Mouse (Mus musculus): ENCODE measurements around the gene Slc44a2. TPM values are rescaled to one million over a fixed set of nuclear protein-coding genes. Genes with fewer than 3 reads are reported as not detected.
"Not testable (repeated sequence)": the region's sequence is repeated elsewhere in the genome, so short reads cannot be mapped to it uniquely, and the experiment has no call there.

Gene Slc44a2
- total RNA-seq, 2 experiments from 2014 or later: 63.4 to 65.0 TPM

DNA sequence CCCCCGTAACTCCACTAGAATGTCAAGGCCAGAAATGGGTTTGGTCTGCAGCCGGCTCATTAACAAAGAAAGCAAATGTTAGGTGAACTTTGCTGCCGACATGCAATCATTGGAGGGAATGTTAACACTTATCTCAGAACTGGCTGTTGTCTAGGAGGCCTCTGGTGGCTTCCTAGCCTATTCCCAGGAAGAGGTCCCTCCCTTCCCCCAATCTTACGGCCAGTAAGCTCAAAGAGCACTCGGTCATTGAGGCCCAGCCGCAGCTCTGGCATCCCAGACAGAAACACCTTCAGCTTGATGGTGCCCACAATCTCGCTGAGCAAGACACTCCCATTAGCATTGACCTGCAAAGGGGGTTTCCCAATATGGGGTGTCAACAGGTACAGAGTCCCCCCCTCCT, 15.4 kb upstream of the Slc44a2 start:
- no peak for DNase-seq

DNA sequence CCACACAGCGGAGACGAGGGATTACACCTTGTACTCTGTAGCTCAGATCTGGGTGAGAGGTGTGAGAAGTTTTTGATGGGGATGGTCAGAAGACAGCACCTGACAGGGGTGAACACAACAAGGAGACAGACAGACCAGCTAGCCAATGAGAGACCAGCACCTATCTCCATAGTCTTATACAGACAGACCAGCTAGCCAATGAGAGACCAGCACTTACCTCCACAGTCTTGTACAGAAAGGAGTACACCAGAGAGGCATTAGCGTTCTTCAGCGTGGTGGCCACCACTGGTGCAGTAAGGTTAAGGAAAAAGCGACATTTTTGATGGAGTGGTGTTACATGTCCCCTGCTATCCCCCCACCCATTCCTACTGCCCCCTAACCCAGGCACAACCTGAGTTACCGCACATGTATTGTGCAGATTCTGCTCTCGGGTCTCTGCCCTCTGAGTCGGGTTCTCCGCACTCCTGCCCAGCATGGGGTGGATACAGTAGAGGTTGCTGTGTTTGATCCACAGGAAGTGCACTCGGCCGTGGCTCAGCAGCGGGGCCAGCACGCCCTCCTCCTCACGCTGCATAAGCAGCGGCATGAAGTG, 11.3 kb upstream of the Slc44a2 start:
- DNase-seq: no peak

DNA sequence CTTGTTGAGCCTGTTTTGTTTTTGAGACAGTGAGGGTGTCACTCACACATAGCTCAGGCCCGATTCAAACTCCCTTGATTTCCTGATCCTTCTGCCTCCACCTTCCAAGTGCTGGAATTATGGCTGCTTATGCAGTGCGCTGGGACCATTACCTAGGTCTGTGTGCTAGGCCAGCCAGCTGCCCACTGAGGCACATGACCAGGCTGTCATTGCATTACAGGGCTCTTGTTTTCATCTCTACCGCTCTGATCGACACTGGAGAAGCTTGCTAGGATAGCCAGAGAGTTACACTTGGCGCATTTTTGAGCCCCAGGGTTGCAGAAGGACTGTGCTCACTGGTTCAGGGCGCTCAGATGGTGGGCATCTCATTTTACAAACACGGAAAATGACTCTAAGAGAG, 8.8 kb upstream of the Slc44a2 start:
- no peak for DNase-seq

DNA sequence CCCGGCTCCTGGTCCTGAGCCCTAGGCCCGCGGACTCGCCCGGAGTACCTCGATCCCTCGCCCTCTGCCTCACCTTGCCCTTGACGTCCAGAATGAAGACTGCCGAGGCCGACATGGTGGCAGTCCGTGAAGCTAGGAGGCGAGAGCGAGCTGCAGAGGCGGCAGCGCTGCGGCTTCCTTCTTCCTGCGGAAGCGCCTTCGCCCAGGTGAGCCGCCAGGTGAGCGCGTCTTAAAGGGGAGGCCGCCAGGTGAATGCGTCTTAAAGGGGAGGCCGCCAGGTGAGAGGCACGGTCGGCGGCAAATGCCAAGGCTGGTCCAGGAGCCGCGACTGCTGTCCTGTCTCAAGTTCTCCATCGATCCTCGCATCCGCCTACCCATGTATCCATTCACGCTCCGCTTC, 8.4 kb upstream of the Slc44a2 start, which contains the start of gene Ap1m2:
Gene Ap1m2 (minus strand): TSS at position 204 of the 400 bp plus-strand sequence.
- no peak for DNase-seq

DNA sequence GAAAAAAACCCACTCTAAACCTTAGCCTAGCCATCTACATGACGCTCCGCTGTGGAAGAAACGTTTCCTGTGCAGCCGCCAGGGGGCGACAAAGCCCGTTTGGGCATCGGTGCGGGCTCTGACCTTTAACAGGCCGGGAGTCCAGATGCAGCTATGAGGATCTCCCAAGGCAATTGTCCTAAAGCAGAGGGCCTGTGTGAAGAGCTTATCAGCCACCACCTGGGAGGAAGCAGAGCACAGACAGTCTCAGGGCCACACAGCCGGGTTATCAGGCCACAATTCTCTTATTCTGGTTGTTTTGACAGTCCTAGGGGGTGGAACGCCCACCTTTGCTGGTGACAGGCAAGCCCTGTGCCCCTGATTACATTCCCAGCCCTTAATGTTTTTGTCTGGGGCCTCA, 7.1 kb upstream of the Slc44a2 start:
- DNase-seq: peak; percentile 95

DNA sequence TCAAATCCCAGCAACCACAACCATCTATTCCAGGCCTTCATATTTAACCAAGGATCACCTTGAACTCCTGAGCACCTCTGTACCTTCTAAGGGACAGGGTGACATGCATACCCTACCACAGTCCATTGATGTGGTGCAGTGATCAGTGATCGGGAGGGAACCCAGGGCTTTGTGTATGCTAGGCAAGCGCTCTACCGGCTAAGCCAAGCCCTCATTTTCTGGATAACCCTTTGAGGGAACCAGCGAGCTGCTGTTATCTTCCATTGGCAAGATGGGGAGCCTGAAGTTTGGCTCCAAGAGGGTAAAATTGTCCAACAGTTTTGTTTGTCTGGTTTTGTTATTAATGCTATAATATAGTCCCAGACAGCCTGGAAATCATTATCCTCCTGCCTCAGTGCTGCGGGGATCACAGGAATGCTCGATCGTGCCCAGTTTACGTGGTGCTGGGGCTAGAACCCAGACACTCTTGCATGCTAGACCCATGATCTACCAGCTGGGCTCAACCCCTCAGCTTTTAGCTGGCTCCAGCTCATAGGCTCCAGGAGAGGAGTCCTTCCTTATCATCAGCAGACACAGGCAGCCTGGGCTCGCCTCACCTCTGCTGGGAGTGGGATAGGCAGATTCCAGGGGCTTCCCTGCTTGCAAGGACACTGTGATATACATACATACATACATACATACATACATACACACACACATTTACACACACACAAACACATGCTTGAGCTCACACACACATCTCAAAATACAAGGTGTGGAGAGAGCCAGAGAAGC, 5.9 kb upstream of the Slc44a2 start:
- DNase-seq: no peak

DNA sequence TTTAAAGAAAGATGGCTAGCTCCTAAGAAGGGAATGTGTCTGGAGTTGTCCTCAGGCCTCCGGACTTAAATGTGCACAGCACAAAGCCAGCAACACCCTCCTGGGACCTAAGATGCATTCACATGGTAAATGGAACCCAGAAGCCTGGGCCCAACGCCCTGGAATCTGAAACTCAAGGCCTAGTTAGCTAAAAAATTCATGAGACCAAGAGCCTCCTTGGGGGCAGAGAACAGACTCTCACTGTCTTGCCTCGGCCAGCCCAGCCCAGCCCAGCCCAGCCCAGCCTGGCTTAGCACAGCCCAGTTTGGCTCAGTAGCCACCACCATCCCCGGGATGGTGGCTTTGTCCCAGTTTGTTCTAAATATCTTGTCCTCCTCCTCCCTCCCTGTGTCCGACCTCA, 5.1 kb upstream of the Slc44a2 start:
- DNase-seq: peak; percentile 21

DNA sequence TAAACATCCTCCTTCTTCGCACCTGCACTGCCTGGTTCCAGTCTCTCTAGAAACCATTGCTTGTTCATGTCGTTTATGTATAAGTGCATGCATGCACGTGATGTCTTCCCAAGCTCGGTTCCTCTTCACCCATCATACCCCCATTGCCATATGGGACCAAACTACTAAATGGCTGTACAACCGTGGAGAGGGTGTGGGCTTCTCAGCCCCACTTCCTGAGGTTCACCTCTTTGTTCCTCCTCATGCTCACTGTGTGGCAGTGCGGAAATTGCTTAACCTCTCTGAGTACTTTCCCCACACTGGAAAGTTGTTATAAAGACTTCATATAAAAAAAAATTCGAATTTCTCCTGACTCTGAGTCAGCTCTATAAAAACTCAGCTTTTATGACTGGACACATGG, 3.8 kb upstream of the Slc44a2 start:
- DNase-seq: no peak

DNA sequence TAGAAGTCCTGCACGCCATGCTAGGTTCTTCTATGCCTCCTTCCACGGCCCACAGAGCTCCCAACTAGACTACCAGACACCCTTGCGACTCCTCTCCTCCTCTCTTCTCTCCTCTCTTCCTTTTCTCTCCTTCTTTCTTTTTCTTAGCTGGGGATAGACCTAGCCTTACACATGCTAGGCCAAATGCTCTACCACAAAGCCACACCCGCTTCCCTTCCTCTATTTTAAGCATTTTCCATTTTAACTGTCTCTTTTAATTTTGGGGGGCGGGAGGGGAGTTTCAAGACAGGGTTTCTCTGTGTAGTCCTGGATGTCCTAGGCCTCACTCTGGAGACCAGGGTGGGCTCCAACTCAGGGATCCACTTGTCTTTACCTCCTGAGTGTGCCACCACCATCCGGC, 1.7 kb upstream of the Slc44a2 start:
- DNase-seq: no peak

DNA sequence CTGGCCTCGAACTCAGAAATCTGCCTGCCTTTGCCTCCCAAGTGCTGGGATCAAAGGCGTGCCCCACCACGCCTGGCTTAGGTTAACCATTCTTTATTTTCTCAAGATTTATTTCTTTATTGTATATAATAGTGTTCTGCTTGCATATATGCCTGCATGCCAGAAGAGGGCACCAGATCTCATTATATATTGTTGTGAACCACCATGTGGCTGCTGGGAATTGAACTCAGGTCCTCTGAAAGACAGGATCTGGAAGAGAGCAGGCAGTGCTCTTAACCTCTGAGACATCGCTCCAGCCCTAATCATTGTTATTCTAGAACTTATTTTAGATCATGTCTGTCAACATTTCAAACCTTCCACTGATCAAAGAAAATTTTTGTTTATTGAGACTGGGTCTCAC, 995 bp upstream of the Slc44a2 start:
- DNase-seq: no peak

DNA sequence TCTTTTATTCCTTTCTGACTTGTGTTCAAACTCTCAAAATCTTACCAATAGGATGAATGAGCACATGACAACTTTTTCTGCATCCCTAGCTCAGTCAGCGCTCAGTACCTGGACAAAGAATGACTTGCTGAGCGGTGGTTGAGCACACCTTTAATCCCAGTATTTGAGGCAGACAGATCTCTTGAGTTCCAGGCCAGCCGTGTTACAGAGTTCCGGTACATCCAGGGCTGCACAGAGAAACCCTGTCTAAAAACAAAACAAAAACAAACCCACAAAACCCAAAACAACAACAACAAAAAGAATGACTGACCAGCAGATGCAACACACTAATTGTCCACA, 249 bp upstream of the Slc44a2 start:
- DNase-seq: no peak

DNA sequence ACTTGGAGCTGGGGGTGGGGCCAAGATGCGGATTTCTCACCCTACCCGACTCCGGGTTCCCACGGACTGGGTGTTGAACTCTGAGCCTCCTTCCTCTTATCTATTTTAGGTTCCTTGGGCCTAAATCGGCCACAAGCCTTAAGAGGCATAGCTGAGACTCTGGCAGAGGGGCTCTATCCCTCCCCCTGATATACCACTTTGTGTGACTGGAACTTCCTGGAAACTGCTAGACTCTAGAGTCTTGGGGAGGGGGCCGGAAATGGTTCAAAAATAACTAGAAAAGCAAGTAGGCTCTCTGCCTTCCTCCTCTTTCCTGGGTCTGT, 976 bp downstream of the Slc44a2 start:
- DNase-seq: peak; percentile 39

DNA sequence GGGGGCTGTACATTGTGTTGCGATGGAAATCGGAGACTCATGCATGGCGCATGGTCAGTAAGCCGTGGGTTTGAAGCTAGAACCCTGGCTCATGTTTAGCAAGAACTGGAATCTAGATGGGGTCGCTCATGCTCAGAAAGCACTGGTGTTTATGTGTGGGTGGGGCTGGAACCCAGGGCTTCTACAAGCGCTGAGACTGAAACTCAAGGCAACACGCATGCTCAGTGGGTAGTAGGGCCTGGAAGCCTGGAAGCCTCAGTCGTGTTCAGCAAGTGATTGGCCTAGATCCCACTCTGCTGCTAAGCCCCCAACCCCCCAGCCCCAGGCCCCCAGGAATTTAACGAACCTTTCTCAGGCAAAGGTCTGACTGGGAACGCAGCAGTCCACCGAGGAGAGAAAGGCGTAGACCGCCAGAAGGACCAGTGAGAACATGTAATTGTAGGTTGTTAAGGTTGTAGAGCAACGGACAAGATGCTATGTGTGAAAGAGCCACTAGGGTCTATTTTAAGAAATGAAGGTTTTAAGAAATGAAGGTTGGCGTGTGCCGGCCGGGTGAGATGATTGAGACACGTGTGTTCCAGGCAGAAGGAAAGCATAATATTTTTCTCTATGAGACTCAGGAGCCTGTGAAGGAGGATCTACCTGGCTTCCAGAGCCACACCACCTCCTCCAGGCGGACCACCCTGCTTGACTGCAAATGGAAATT, 1.9 kb downstream of the Slc44a2 start:
- DNase-seq: no peak

DNA sequence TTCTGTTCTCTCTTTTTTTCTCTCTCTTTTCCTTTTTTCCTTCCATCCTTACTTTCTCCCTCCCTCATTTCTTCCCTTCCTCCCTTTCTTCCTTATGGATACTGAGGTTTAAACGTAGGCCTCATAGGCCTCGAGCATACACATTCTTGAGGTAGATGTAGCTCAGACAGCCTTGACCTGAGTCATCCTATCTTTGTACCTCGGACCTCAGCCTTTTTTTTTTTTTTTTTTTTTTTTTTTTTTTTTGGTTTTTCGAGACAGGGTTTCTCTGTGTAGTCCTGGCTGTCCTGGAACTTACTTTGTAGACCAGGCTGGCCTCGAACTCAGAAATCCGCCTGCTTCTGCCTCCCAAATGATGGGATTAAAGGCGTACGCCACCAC, 2.4 kb downstream of the Slc44a2 start:
- not testable (repeated sequence) for DNase-seq

DNA sequence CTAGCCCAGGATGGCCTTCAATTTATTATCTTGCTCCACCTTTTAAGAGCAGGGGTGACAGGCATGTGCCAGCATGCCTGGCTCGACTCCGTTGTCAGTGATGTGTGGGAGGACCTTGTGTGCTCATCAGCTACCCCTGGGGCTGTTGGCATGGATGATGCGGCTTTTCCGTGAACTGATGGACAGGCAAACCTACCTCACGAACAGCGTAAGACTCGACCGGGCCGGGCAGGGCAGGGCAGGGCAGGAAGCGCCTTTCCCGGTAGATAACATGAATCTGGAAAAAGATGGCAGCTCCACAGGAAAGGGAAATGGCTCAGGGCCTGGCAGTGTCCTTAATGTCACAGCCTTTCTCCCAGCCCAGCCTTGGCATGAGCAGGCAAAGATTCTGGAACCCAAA, 3.8 kb downstream of the Slc44a2 start:
- no peak for DNase-seq

DNA sequence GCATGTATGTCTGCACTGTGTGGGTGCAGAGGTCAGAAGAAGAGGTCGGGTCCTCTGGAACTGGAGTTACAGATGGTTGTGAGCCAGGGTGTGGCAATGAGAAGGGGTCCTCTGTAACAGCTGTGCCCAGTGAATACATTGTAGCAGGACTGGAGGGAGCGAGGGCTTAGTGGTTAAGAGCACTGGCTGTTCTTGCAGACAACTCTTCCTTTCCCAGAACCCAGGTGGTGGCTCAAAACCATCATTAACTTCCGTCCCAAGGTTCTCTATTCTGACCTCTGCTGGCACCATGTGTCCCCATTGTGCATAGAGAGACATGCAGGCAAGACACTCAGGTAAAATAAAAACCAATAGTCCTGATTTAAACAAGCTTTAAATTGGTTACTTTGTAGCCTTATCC, 7.1 kb downstream of the Slc44a2 start:
- DNase-seq: no peak

DNA sequence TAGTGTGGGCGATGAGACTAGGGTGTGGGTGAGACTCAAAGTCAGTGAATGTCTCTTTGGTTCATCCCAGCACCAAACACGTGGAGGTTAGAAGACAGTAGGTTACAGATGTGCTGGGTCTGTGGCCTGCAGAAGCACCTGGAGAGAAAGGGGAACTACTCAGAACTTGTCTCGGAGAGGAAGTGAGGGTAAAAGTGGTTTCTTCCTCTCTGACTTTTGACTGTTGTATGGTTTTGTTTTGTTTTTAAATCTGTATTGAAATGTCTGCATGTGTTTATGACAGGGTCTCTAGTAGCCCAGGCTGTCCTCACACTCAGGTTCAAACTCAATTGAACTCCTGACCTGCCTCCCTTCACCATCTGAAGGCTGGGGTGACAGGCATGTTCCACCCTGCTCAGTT, 7.5 kb downstream of the Slc44a2 start:
- DNase-seq: no peak

DNA sequence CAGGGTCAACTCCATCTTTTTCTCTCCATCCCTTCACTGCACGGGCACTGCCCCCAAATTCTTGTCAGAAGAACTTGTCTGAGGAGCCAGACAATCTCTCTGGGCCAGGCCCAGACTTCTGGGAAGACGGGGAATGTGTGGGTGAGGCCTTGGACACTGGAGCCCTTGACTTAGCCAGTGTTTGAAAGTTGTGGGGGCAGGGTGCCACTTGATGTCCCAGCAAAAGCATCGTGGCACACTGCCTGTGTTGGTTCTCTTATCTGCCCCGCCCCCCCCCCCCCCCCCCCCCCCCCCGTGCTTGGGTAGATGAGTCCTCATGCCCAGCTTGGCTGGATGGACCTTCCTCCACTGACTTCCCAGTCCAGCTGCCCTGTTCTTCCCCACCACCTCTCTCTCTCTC, 8.5 kb downstream of the Slc44a2 start:
- peak; percentile 77 for DNase-seq

DNA sequence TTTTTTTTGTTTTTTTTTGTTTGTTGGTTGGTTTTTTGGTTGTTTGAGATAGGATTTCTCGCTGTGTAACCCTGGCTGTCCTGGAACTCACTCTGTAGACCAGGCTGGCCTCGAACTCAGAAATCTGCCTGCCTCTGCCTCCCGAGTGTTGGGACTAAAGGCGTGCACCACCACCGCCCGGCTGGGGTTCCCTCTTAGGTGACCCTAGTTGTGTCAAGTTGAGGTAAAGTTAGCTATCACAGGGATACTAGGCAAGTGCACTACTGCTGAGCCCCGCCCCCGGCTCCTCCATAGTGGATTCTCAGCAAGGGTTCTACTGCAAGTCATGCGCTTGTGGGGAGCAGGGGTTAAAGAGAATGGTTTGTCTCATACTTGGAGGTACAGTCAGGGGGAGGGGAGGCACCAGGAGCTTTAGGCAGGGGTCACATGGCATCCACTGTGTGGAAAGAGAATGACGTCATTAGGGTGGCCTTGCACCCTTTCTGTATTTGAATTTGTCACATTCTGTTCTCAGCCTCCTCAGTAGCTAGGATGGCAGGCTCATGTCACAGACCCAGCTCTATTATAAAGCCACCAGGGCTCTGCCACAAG, 9.3 kb downstream of the Slc44a2 start:
- peak; percentile 32 for DNase-seq

DNA sequence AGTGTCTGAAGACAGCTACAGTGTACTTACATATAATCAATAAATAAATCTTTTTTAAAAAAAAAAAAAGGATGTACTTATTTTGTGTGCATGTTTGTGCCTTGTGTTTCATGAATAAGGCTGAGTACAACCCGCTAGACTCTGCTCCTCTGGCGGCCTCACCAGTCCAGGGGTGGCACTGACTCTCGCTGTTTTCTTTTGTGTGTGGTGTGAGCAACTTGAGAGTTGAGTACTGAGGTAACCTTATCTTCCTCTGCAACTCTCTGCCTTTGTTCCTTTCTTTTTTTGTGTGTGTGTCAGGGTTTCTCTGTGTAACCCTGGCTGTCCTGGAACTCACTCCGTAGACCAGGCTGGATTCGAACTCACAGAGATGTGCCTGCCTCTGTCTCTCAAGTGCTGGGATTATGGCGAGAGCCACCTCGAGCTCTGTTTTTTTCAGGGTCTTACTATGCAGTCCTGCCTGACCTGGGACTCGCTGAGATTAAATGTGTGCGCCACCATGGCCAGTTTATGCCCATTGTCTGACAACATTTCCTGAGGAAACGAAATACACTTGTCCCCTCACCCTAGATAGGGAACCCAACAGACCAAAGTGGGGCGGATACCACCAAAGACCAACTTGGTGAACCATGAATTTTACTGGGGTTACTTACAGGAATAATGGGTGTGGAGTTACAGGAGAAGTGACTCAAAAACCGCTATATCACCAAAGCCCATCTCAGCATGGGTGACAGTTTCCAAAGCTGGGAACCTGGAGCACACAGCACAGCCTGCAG, 11.1 kb downstream of the Slc44a2 start:
- DNase-seq: no peak

DNA sequence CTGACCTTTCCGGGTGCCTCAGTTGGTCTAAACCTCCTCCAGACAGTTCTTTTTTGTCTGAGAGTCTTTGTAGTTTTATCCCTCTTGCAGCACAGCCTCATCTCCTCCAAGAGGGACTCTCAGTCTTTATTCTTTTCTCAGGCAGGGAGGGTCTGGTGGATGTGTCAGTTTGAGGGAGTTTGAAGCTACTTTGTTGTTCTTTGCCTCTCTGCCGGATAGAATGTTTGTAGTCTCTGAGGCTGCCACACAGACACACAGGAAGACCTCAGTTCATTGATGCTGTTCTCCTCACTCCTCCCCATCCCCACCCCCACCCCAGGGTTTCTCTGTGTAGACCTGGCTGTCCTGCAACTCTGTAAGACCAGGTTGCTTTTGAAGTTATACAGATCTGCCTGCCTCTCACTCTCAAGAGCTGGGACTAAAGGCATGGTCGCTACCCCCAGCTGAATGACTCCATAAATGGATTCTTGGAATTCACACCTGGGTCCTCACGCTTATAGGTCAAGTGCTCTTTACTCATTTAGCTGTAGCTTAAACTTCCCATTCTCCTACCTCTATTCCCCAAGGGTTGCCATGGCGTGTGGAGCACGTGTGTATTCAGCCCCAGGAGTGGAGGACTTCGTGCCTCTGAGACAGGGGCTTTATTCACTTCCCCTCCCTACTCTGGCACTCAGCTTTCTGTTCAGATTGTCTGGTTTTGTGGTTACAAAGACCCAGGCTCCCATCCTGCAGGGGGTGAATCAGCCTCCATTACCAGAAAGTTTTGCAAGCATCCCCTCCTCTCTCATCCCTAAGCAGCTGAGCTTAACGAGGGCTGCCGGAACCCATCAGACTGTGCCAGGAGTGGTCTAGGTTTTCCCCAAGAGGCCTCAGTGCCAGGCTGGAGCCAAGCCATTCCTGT, 11.9 kb downstream of the Slc44a2 start:
- DNase-seq: no peak

DNA sequence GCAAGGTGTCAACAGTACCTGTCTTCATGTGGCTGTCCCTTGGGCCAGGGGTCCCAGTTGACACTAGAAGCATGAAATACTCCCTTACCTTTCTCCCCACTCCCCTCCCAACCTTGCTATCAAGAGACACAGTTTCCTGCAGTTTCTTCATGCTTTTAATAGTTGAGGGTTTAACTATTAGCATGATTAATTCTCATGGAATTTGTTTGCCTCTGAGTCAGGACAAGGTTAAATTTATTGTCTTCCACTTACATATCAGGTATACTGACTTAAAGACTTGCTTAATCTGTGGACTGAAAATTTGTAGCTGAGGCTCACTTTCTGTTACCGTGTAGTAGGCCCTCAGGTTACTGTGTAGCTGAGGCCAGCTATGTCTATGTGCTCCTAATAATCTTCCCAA, 13.0 kb downstream of the Slc44a2 start:
- DNase-seq: no peak
